Mouse (Mus musculus): Measurements from ENCODE around the gene Srsf6. TPM values are rescaled to one million over a fixed set of nuclear protein-coding genes. Genes with fewer than 3 reads are reported as not detected.
"Not testable (repeated sequence)": the region's sequence is repeated elsewhere in the genome, so short reads cannot be mapped to it uniquely, and the experiment has no call there.

Gene Srsf6
- polyA plus RNA-seq (2016; fragmentation: Nextera tagmentation; extraction: Ambion mirVana) = 294 and 305 TPM in 2 replicates

GRCm38 (mm10) chr2:162931123-162931673 lies at the start of gene Srsf6:
Srsf6 (plus strand) TSS chr2:162931528.
- no peaks in the 10 kb centered on the region for H3K9me3 ChIP-seq
- H3K4me3 ChIP-seq (replicated peaks) = peak within 1 kb of the TSS; percentile 99
- under 1% methylated on average over 68 of the region's 68 CpGs for WGBS
- peaks cover 9% of the 10 kb centered on the region; the same call in 1 of the 2 replicates for H3K27me3 ChIP-seq
- H3K4me2 ChIP-seq = peak within 1 kb of the TSS; percentile 79
- H3K9ac ChIP-seq (replicated peaks) = peak within 1 kb of the TSS; percentile 100
- H3K36me3 ChIP-seq = peaks cover 36% of the 10 kb centered on the region
- H3K4me1 ChIP-seq (replicated peaks) = peaks cover 9% of the 10 kb centered on the region
- peak within 1 kb of the TSS; percentile 98 for H3K27ac ChIP-seq
- ATAC-seq (ENCODE audit: insufficient number of reproducible peaks, insufficient read depth, low FRiP score, low TSS enrichment, low read depth) = peak; percentile 90

GRCm38 (mm10) chr2:162884101-162884500 lies 47.2 kb upstream of the Srsf6 start:
- 58% methylated on average over 2 of the region's 2 CpGs for WGBS
- Histone ChIP-seq H3K36me3 (no peaks in the 10 kb centered on the region), H3K9ac (replicated peaks) (no peak overlapping the region), H3K9me3 (no peaks in the 10 kb centered on the region), H3K27ac (no peak overlapping the region), H3K4me2 (no peak overlapping the region), H3K4me1 (replicated peaks) (no peaks in the 10 kb centered on the region), H3K4me3 (replicated peaks) (no peak overlapping the region), H3K27me3 (no peaks in the 10 kb centered on the region)
- ATAC-seq (ENCODE audit: insufficient number of reproducible peaks, insufficient read depth, low FRiP score, low TSS enrichment, low read depth) = no peak

GRCm38 (mm10) chr2:162887121-162887520 lies 44.2 kb upstream of the Srsf6 start:
- ATAC-seq (ENCODE audit: insufficient number of reproducible peaks, insufficient read depth, low FRiP score, low TSS enrichment, low read depth) = no peak
- WGBS = 73% methylated on average over 5 of the region's 5 CpGs
- no peaks in the 10 kb centered on the region for H3K4me1 ChIP-seq (replicated peaks)
- H3K27me3 ChIP-seq = no peaks in the 10 kb centered on the region
- H3K9me3 ChIP-seq = no peaks in the 10 kb centered on the region
- H3K4me3 ChIP-seq (replicated peaks) = no peak overlapping the region
- H3K27ac ChIP-seq = no peak overlapping the region
- no peaks in the 10 kb centered on the region for H3K36me3 ChIP-seq
- H3K4me2 ChIP-seq = no peak overlapping the region
- no peak overlapping the region for H3K9ac ChIP-seq (replicated peaks)

- WGBS = 87% methylated on average over 8 of the region's 8 CpGs
- no peak for ATAC-seq (ENCODE audit: insufficient number of reproducible peaks, insufficient read depth, low FRiP score, low TSS enrichment, low read depth)
- H3K36me3 ChIP-seq = no peaks in the 10 kb centered on the region
- H3K4me2 ChIP-seq = no peak overlapping the region
- H3K9ac ChIP-seq (replicated peaks) = no peak overlapping the region
- H3K4me3 ChIP-seq (replicated peaks) = no peak overlapping the region
- no peak overlapping the region for H3K27ac ChIP-seq
- H3K9me3 ChIP-seq = no peaks in the 10 kb centered on the region
- H3K27me3 ChIP-seq = no peaks in the 10 kb centered on the region
- no peaks in the 10 kb centered on the region for H3K4me1 ChIP-seq (replicated peaks)
Observed at GRCm38 (mm10) chr2:162888677-162889076, 42.7 kb upstream of the Srsf6 start.

GRCm38 (mm10) chr2:162889191-162889590 lies 42.1 kb upstream of the Srsf6 start:
- Histone ChIP-seq H3K4me1 (replicated peaks) (no peaks in the 10 kb centered on the region), H3K36me3 (no peaks in the 10 kb centered on the region), H3K9me3 (no peaks in the 10 kb centered on the region), H3K4me3 (replicated peaks) (no peak overlapping the region), H3K9ac (replicated peaks) (no peak overlapping the region), H3K27me3 (no peaks in the 10 kb centered on the region), H3K4me2 (no peak overlapping the region), H3K27ac (no peak overlapping the region)
- no peak for ATAC-seq (ENCODE audit: insufficient number of reproducible peaks, insufficient read depth, low FRiP score, low TSS enrichment, low read depth)
- WGBS = 75% methylated on average over 7 of the region's 7 CpGs

GRCm38 (mm10) chr2:162889731-162890130 lies 41.6 kb upstream of the Srsf6 start:
- WGBS = 83% methylated on average over 12 of the region's 12 CpGs
- H3K27me3 ChIP-seq = no peaks in the 10 kb centered on the region
- no peaks in the 10 kb centered on the region for H3K4me1 ChIP-seq (replicated peaks)
- H3K27ac ChIP-seq = no peak overlapping the region
- H3K9me3 ChIP-seq = no peaks in the 10 kb centered on the region
- H3K4me3 ChIP-seq (replicated peaks) = no peak overlapping the region
- ATAC-seq (ENCODE audit: insufficient number of reproducible peaks, insufficient read depth, low FRiP score, low TSS enrichment, low read depth) = no peak
- no peaks in the 10 kb centered on the region for H3K36me3 ChIP-seq
- no peak overlapping the region for H3K9ac ChIP-seq (replicated peaks)
- H3K4me2 ChIP-seq = no peak overlapping the region

GRCm38 (mm10) chr2:162892979-162893378 lies 38.3 kb upstream of the Srsf6 start:
- not testable (repeated sequence) for H3K27ac ChIP-seq; H3K4me3 ChIP-seq (replicated peaks); H3K27me3 ChIP-seq; H3K9ac ChIP-seq (replicated peaks); H3K36me3 ChIP-seq; ATAC-seq (ENCODE audit: insufficient number of reproducible peaks, insufficient read depth, low FRiP score, low TSS enrichment, low read depth); H3K9me3 ChIP-seq; H3K4me1 ChIP-seq (replicated peaks); H3K4me2 ChIP-seq
- 82% methylated on average over 3 of the region's 3 CpGs for WGBS

GRCm38 (mm10) chr2:162899256-162899655 lies 32.1 kb upstream of the Srsf6 start:
- not testable (repeated sequence) for H3K4me1 ChIP-seq (replicated peaks); H3K4me2 ChIP-seq; H3K36me3 ChIP-seq; H3K9ac ChIP-seq (replicated peaks); H3K27me3 ChIP-seq; H3K4me3 ChIP-seq (replicated peaks); H3K27ac ChIP-seq; H3K9me3 ChIP-seq; ATAC-seq (ENCODE audit: insufficient number of reproducible peaks, insufficient read depth, low FRiP score, low TSS enrichment, low read depth)
- 89% methylated on average over 20 of the region's 20 CpGs for WGBS

- no peak overlapping the region for H3K9ac ChIP-seq (replicated peaks)
- no peak overlapping the region for H3K4me2 ChIP-seq
- no peaks in the 10 kb centered on the region for H3K9me3 ChIP-seq
- no peaks in the 10 kb centered on the region for H3K36me3 ChIP-seq
- WGBS = 77% methylated on average over 12 of the region's 12 CpGs
- H3K4me3 ChIP-seq (replicated peaks) = no peak overlapping the region
- no peak for ATAC-seq (ENCODE audit: insufficient number of reproducible peaks, insufficient read depth, low FRiP score, low TSS enrichment, low read depth)
- no peaks in the 10 kb centered on the region for H3K27me3 ChIP-seq
- no peaks in the 10 kb centered on the region for H3K4me1 ChIP-seq (replicated peaks)
- no peak overlapping the region for H3K27ac ChIP-seq
Observed at GRCm38 (mm10) chr2:162899880-162900589, 31.3 kb upstream of the Srsf6 start.

GRCm38 (mm10) chr2:162900590-162900916 lies 30.8 kb upstream of the Srsf6 start:
- no peak overlapping the region for H3K4me2 ChIP-seq
- no peak overlapping the region for H3K27ac ChIP-seq
- H3K36me3 ChIP-seq = no peaks in the 10 kb centered on the region
- no peak overlapping the region for H3K4me3 ChIP-seq (replicated peaks)
- WGBS = 43% methylated on average over 2 of the region's 2 CpGs
- no peaks in the 10 kb centered on the region for H3K9me3 ChIP-seq
- ATAC-seq (ENCODE audit: insufficient number of reproducible peaks, insufficient read depth, low FRiP score, low TSS enrichment, low read depth) = no peak
- no peaks in the 10 kb centered on the region for H3K27me3 ChIP-seq
- H3K9ac ChIP-seq (replicated peaks) = no peak overlapping the region
- no peaks in the 10 kb centered on the region for H3K4me1 ChIP-seq (replicated peaks)

- Histone ChIP-seq H3K9me3 (no peaks in the 10 kb centered on the region), H3K4me1 (replicated peaks) (no peaks in the 10 kb centered on the region), H3K4me3 (replicated peaks) (no peak overlapping the region), H3K27me3 (peaks cover 4% of the 10 kb centered on the region; the same call in 1 of the 2 replicates), H3K27ac (no peak overlapping the region), H3K4me2 (no peak overlapping the region), H3K36me3 (no peaks in the 10 kb centered on the region), H3K9ac (replicated peaks) (no peak overlapping the region)
- 73% methylated on average over 4 of the region's 4 CpGs for WGBS
- no peak for ATAC-seq (ENCODE audit: insufficient number of reproducible peaks, insufficient read depth, low FRiP score, low TSS enrichment, low read depth)
Observed at GRCm38 (mm10) chr2:162905902-162906301, 25.4 kb upstream of the Srsf6 start.

- Histone ChIP-seq H3K9ac (replicated peaks) (no peak overlapping the region), H3K4me3 (replicated peaks) (no peak overlapping the region), H3K27ac (no peak overlapping the region), H3K4me1 (replicated peaks) (no peaks in the 10 kb centered on the region), H3K9me3 (no peaks in the 10 kb centered on the region), H3K36me3 (no peaks in the 10 kb centered on the region), H3K4me2 (no peak overlapping the region), H3K27me3 (peaks cover 4% of the 10 kb centered on the region; the same call in 1 of the 2 replicates)
- no peak for ATAC-seq (ENCODE audit: insufficient number of reproducible peaks, insufficient read depth, low FRiP score, low TSS enrichment, low read depth)
- 56% methylated on average over 16 of the region's 16 CpGs for WGBS
Observed at GRCm38 (mm10) chr2:162908052-162908491, 23.3 kb upstream of the Srsf6 start.
